Mouse (Mus musculus): Measurements from ENCODE around the gene Sertad4. TPM values are rescaled to one million over a fixed set of nuclear protein-coding genes. Genes with fewer than 3 reads are reported as not detected.
A peak's percentile ranks its signal among the peaks of the same experiment; 100 is the strongest.

Sertad4 gene
- total RNA-seq, 2 experiments from 2014 or later, result 27.3 to 30.3 TPM

DNA sequence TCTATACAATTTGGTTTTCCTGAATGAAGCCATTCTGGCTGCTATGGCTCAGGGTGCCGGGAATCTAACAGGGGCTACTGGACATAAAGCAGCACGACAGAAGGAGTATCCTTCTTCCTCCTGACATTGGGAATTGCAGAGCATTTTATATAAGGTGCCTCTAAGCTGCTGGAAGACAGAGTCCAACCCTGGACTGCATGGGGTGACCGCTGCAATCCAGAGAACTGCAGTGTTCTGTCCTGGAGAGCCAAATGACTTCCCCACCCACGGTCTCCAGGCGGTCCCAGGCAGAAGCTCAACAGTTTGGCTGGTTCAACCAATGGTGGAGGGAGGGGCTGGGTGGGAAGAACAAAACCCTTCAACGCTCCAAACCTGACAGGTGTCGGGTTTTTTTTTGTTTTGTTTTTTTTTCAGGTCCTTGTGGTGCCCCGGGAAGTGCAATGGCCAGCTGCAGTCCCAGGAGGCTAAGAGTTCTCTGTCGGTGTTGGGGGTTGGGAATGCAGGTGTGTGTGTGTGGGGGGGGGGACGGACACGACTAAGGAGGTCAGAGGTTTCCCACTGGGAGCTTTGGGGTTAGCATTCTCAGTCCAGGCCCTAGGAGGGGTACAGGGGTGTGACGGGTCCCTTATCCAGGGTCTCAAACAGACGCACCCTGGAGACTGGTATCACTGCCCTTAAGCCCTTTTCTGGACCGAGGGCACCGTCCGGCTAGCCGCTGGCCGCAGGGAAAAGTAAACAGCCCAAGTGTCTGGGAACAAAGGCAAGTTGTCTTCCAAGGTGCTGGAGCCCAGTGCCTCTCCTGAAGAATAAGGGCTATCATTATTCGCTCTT lies 1.4 kb downstream of the Sertad4 start:
- intact Hi-C loops (cut with DNase I), result no loop called here

DNA sequence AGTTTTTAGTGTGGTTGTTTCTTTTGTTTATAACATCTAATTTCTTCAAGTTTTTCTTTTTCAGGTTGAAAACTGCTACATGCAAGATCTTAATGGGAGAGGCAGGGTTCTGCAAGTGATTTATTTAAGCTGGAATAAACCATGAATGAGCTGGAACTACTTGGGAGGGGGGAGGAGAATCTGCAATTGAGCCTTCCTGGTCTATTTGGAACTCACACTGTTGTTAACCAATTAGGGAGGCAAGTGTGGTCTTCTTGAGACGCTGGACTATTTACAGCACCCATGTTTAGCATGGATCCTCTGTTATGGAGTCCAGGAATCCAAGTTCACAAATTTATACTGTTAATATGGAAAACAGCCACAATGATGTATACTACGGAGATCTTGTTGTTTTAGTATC lies 2.1 kb downstream of the Sertad4 start:
- intact Hi-C loops (cut with DNase I), result no loop called here
- DNase-seq (ENCODE audit: extremely low spot score in 1 of 2, low spot score in 2 of 2), result no peak

More for the DNA sequence above, 1.4 kb downstream of the Sertad4 start:
- DNase-seq (ENCODE audit: extremely low spot score in 1 of 2, low spot score in 2 of 2), result no peak

DNA sequence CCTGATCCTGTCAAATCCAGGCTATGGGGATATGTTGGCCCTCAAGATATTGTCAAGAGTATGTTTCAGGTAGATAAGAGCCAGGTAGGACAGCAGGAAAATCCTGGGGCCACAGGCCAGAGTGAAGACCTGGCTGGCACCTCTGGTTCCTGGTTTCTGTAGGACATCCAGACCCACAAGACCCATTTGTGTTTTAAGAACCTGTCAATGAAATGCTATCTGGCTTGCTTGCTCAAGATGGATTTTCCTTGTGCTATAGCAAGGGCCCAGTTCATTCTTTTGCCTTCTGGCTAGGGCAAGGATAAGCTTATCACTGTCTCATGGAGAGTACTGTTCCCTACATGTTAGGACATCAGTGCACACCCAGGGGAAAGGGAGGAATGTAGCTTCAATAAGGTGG lies 3.5 kb downstream of the Sertad4 start:
- intact Hi-C loops (cut with DNase I), result no loop called here
- DNase-seq (ENCODE audit: extremely low spot score in 1 of 2, low spot score in 2 of 2), result no peak

DNA sequence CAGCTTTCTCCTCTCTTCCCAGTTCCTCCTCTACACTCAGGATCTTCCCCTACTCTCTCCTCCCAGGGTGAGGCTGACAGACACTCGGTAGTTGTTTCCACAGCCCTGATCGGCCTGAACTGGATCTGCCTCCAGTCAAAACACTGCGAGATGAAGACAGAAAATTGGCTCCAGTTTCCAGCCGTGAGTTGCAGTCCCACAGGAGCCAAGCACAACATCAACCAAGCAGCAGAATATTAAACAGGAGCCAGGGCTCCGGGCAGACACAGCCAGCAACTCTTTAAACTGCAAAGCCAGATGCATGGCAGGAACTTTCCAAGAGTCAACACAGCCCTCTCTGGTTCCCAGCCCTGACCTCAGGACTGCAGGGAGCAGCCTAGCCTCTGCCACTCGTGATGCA lies 3.9 kb downstream of the Sertad4 start:
- intact Hi-C loops (cut with DNase I), result no loop called here
- peak in 1 of 2 experiments; percentile 60 for DNase-seq (ENCODE audit: extremely low spot score in 1 of 2, low spot score in 2 of 2)

DNA sequence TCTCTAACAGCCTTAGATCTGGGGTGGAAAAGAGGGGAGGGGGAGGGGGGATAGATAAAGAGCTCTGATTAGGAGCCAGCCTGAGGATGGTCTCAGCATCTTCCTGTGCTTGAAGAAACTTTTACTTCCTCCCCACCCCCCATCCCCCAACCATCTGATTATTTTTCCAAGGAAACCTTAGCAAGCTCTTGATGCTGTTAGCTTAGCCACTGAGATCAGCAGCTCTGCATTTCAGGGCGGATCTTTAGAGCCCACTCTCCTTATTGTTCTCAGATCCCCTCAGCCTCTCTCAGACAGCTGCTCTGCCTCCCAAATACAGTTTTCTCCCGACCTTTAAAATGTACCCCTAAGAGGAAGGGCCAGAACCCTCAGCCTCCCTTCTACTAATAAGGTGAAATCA lies 4.4 kb downstream of the Sertad4 start:
- intact Hi-C loops (cut with DNase I), result no loop called here
- DNase-seq (ENCODE audit: extremely low spot score in 1 of 2, low spot score in 2 of 2), result no peak

DNA sequence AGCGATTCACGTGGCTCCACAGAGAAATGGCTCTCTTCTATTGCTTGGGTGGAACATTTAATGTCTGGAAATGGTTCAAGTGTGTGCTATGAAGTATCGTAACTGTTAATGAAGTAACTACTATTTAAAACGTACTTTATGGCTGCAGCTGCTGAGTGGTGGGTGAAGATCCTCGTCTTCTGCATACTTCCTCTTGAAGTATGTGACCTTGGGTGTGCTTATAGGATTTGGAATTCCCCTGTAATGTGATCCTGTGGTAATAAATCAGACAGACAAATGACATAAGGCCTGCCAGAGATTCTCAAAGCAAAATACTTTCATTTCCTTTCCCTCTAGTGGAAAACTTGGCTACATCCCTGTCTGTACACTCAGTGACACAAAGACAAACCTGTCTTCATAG lies 5.9 kb downstream of the Sertad4 start:
- intact Hi-C loops (cut with DNase I), result no loop called here
- no peak for DNase-seq (ENCODE audit: extremely low spot score in 1 of 2, low spot score in 2 of 2)

DNA sequence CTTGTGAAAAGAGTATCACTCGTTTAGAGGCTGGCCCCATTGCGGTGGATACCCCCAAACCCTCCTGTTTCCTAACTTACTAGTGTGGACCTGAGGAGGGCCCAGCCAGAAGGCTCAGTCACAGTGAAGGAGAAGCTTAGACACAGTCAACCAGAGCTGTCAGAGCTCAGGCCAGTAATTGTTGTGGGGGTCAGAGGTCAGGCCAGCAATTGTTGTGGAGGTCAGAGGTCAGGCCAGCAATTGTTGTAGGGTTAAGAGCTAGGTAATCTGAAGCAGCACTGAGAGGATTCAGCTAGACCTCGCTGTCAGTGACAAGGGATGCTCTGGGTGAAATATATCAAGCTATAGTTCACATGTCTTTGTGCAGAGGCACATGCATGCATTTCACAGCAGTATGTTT lies 8.3 kb downstream of the Sertad4 start:
- no peak for DNase-seq (ENCODE audit: extremely low spot score in 1 of 2, low spot score in 2 of 2)
- intact Hi-C loops (cut with DNase I), result no loop called here

DNA sequence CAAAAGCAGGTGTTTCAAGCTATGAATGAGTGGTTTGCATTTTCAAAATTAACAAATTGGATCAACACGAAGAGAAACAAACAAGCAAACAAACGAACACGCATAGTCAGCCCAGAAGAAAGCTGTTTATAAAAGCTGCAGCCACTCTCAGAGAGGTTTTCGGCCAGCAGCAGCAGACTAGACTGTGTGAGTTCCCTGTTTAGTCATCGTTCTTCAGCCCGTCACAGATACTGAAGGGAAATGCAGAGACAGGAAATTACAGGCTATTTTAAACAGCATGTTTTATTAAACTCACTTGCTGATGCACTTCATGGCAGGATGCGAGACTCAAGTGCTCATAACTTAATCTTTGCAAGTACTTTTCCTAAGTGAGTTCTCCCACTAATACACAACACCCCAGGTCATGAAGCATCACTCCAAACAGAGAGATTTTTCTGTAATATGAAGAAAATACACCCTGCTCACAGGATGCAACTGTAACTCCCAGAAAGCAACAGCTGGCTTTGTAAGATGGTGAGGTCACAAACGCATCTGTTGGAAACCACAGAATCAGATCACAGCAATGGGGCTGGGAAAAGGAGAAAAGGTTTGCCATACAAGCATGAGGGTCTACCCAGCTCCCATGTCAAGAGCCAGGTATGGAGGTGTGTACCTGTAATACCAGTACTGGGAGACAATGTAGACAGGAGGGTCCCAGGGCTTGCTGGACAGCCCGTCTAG lies 14.3 kb downstream of the Sertad4 start:
- intact Hi-C loops (cut with DNase I), result no loop called here

DNA sequence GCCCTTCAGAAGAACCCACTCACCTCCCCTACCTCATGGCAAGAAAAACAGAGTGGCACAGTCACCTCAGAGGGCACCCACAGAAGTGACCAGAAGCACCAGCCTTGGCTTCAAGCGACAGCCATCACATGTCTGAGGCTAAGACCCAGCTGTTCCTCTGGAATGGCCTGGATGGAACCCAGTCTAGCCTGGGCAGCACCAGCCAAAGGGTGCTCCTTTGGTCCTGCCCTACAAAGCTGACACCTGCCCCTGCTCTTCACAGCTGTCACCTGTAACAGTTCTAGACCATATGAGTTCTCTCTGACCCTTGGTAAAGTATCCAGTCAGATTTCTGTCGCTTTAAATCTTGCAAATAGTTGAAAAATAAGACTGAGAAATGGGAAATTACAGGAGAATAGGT lies 14.9 kb downstream of the Sertad4 start:
- DNase-seq (ENCODE audit: extremely low spot score in 1 of 2, low spot score in 2 of 2), result no peak
- intact Hi-C loops (cut with DNase I), result no loop called here

More for the DNA sequence above, 14.3 kb downstream of the Sertad4 start:
- DNase-seq (ENCODE audit: extremely low spot score in 1 of 2, low spot score in 2 of 2), result no peak

DNA sequence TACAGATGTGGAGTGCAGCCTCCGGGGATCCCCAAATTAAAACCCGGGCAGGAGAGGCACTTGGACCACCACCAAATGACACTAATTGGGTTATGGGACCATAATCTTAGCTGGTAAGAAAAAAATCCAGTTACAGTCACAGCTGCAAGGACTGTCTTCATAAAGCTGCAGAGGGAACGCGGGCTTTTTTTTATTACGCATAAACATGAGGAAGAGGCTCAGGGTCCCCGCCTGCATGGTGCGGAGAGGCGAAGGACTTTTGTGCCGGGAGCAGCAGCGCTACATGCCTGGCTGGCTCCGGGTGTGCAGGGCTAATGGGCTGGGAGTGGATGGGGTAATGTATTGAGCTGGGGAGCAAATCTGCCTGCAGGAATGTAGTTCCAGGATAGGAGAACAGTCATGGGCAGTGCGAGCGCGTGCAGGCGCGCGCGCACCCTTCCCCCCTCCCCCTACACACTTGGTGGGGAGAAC lies 20.3 kb downstream of the Sertad4 start:
- intact Hi-C loops (cut with DNase I), result no loop called here
- peak in 1 of 2 experiments; percentile 24 for DNase-seq (ENCODE audit: extremely low spot score in 1 of 2, low spot score in 2 of 2)

DNA sequence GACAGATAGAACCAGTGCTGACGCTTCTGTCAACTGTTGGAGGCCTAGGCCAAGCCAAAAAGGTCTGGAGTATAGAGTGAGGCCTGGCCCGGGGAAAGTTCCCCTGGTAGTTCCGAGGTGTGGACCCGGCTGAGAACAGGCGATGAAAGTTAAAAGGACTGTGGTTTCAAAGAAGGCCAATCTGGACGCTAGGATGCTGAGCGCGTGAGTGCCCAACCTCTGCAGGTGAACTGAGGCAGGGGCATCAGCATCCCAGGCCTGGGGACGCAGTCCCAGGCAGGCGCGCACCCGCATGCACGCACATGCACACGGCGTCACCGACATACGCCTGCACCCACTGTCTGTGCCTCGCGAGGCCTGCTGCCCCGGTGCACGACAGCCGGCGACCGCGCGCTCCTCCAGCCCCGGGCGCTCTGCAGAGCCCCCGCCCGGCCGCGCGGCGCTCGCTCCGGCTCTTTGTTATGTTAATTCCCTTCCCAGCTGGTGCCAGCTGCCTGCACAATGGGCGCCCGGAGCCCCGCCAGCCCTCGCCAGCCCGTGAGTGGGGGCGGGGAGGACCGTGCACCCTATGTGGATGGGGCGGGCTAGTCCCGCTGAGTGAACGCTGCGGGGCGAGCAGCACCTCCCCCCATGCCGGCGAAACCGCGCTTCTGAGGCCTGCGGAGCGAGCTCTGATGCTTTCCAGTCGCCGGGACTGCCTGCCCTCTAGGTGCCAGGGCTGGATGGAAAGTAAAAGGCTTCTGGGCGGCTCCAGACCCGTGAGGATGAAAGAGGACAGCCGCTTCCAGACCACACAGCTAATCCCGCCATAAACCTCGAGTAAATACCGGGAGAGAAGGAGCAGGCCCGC lies 21.0 kb downstream of the Sertad4 start:
- DNase-seq (ENCODE audit: extremely low spot score in 1 of 2, low spot score in 2 of 2), result peak; percentile 65 to 78
- intact Hi-C loops (cut with DNase I), result no loop called here

DNA sequence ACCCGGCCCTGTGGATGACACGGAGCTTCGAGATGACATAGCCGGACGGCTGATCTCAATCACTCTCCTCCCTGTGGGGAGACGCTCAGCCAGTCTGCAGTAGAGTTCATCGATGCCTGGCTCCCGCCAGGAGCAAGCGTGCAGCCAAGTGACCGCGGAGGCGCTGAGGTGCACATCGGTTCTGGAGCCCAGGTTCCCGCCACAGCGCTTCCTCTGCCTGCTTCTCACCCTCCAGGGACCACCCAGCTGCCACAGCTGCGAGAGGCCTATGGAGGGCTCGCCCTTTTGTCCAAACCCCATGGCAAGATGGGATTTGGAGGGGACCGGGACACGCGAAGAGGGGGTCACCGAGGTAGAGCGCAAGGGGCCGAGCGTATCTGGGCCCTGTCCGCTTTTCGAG lies 22.0 kb downstream of the Sertad4 start:
- no peak for DNase-seq (ENCODE audit: extremely low spot score in 1 of 2, low spot score in 2 of 2)
- intact Hi-C loops (cut with DNase I), result no loop called here

DNA sequence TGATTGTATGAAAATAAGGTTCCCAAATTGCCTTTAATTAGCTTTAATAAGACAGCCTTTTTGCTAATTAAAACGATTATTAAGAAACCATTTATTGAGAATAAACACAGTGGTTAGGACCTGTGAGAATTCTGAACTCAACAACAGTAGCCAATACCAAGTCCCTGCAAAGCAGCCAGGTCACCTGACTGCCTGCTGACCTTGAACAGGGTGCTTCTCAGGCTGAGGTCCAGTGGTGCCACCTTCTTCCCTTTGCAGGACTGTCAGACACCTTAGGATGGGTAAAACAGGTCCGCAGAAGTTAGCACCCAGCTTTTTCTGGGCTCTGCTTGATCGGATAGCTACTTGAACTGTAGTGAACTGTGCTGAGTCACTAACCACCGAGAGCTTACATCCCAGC lies 22.5 kb downstream of the Sertad4 start:
- no peak for DNase-seq (ENCODE audit: extremely low spot score in 1 of 2, low spot score in 2 of 2)
- intact Hi-C loops (cut with DNase I), result no loop called here

DNA sequence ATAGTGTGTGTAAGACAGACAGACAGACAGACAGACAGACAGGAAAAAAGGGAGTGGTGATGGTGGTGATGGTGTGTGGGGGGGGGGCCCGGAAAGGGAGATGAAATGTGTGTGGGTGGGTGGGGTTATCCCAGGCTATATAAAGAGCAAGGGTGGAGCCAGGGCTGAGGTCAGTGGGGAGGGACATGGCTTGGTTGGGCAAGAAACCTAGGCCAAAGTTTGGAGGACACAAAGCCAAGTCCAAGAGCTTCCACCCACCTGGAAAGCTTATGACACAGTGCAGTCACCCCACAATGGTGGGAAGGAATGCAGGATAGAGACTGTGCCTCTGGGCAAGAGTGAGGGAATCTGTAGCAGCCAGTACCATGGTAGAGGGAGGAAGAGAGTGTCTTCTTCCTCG lies 23.2 kb downstream of the Sertad4 start:
- intact Hi-C loops (cut with DNase I), result no loop called here
- DNase-seq (ENCODE audit: extremely low spot score in 1 of 2, low spot score in 2 of 2), result no peak

DNA sequence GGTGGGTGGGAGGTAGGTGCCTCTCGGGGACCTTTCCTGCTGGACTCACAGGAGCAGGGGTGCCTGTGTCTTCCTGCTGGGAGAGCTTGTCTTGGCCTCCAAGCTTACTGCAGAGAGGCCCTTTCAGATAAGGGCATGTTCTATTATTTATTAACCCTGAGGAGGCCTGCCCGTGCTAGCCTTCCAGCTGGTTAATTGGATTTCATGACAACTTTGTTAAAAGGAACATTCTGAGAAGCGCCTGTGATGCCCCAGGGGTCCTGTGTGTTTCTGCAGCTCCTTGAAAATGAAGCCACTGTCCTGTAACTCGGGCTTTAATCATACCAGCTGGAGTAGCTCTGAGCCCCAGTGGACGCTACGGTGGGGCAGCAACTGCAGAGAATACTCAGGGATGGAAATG lies 25.1 kb downstream of the Sertad4 start:
- no peak for DNase-seq (ENCODE audit: extremely low spot score in 1 of 2, low spot score in 2 of 2)
- intact Hi-C loops (cut with DNase I), result no loop called here

DNA sequence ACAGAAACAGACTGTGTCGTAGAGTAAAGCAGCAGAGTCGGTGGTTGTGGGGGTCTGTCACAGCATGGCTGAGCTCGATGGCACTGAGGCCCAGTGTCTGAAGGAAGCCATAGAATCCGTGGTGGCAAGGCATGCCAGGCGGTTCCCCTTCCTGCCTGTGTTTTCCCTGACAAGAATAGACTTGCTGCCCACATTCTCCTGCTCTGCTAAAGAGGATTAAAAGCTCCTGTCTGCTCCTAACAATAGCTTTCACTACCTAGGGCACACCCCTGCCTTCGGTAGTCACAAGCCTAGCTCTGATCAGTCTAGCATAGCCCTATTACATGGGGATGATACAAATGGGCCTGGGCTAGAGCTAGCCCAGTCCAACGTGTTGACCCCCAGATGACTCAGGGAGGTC lies 26.6 kb downstream of the Sertad4 start:
- DNase-seq (ENCODE audit: extremely low spot score in 1 of 2, low spot score in 2 of 2), result no peak
- intact Hi-C loops (cut with DNase I), result no loop called here

DNA sequence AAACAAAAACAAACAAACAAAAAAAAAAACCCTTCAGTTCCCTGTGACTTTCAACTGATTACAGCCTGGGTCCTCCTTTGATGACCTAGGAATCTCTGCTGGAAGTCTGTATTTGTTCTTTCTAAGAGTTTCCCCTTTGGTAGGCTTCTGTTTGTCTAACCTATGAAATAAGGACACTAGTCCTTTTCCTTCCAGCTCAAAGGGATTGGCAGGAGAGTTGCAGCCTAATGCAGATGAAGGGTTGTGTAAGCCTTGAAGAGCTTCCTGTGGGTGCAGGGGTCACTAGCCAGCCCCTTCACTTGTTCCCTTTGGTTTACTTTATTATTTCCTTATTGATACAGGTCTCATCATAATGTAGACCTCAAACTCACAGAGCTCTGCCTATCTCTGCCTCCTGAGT lies 27.6 kb downstream of the Sertad4 start:
- intact Hi-C loops (cut with DNase I), result no loop called here
- no peak for DNase-seq (ENCODE audit: extremely low spot score in 1 of 2, low spot score in 2 of 2)

DNA sequence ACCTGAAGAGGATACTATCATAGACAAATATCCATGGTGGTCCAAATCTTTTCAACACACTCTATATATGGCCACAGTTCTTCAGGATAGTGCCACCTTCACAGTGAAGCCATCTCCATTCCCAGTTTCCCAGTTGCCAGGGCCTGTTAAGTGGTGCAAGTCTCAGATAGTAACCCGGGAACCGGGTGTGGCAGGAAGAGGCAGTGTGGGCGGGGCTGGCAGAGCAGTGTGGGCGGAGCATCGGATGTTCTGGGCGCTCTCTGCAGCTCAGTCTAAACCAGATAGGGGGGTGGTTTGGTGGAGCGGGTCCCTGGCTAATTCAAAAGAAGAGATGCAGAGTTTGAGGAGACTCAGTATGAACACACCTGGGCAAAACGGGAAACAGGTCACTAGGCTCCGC lies 29.8 kb downstream of the Sertad4 start:
- intact Hi-C loops (cut with DNase I), result no loop called here
- DNase-seq (ENCODE audit: extremely low spot score in 1 of 2, low spot score in 2 of 2), result no peak

Measured in left cerebral cortex, postnatal 10 days (tissue).